Mouse (Mus musculus) forelimb bud, embryonic 11.5 days (tissue): ENCODE measurements around the gene Casp8.
"Not testable (repeated sequence)": the region's sequence is repeated elsewhere in the genome, so short reads cannot be mapped to it uniquely, and the experiment has no call there.

Source experiments
- DNase-seq: peaks from one replicate; pipeline ENCODE4 v3.0.0-alpha.2; 2012; ENCODE audit warnings: low read depth, low spot score

The Casp8 gene

GRCm38 (mm10) chr1:58795291-58796058, at the start of gene Casp8:
TSS of gene Casp8 (plus strand) at chr1:58795374.
- peak; percentile 36 for DNase-seq

- peak; percentile 31 for DNase-seq
Measured at GRCm38 (mm10) chr1:58746880-58747279, 48.3 kb upstream of the Casp8 start.

GRCm38 (mm10) chr1:58759451-58759850, 35.7 kb upstream of the Casp8 start:
- no peak for DNase-seq

GRCm38 (mm10) chr1:58760581-58760980, 34.6 kb upstream of the Casp8 start:
- no peak for DNase-seq

GRCm38 (mm10) chr1:58761391-58762275, 33.5 kb upstream of the Casp8 start:
- not testable (repeated sequence) for DNase-seq

GRCm38 (mm10) chr1:58762576-58762975, 32.6 kb upstream of the Casp8 start:
- DNase-seq = no peak

GRCm38 (mm10) chr1:58766446-58766845, 28.7 kb upstream of the Casp8 start:
- not testable (repeated sequence) for DNase-seq

GRCm38 (mm10) chr1:58769136-58769535, 26.0 kb upstream of the Casp8 start:
- no peak for DNase-seq

- no peak for DNase-seq
Measured at GRCm38 (mm10) chr1:58769701-58770100, 25.5 kb upstream of the Casp8 start.

GRCm38 (mm10) chr1:58770111-58770720, 25.0 kb upstream of the Casp8 start:
- DNase-seq = peak; percentile 63

GRCm38 (mm10) chr1:58772084-58772483, 23.1 kb upstream of the Casp8 start:
- DNase-seq = no peak

- DNase-seq = no peak
Measured at GRCm38 (mm10) chr1:58773280-58773679, 21.9 kb upstream of the Casp8 start.

- no peak for DNase-seq
Measured at GRCm38 (mm10) chr1:58773905-58774304, 21.3 kb upstream of the Casp8 start.

GRCm38 (mm10) chr1:58775361-58775760, 19.8 kb upstream of the Casp8 start:
- DNase-seq = no peak

GRCm38 (mm10) chr1:58777583-58777982, 17.6 kb upstream of the Casp8 start:
- DNase-seq = no peak

- DNase-seq = no peak
Measured at GRCm38 (mm10) chr1:58778226-58778625, 16.9 kb upstream of the Casp8 start.

- DNase-seq = no peak
Measured at GRCm38 (mm10) chr1:58786276-58786675, 8.9 kb upstream of the Casp8 start.

- no peak for DNase-seq
Measured at GRCm38 (mm10) chr1:58788410-58788809, 6.8 kb upstream of the Casp8 start.

GRCm38 (mm10) chr1:58794705-58795104, 469 bp upstream of the Casp8 start:
- DNase-seq = no peak

GRCm38 (mm10) chr1:58796059-58796363, 837 bp downstream of the Casp8 start:
- no peak for DNase-seq

- DNase-seq = no peak
Measured at GRCm38 (mm10) chr1:58796853-58797252, 1.7 kb downstream of the Casp8 start.

- no peak for DNase-seq
Measured at GRCm38 (mm10) chr1:58797370-58797769, 2.2 kb downstream of the Casp8 start.
